Mouse (Mus musculus) brain, embryonic 14.5 days (tissue): ENCODE data around the gene Phactr3. TPM values are rescaled to one million over a fixed set of nuclear protein-coding genes. Genes with fewer than 3 reads are reported as not detected.
"Not testable (repeated sequence)": the region's sequence is repeated elsewhere in the genome, so short reads cannot be mapped to it uniquely, and the experiment has no call there.

Experiments
- DNase-seq: peaks from one replicate; pipeline ENCODE4 v3.0.0-alpha.2; 2011; ENCODE audit warnings: low read depth
- CTCF ChIP-seq: fragments of 200-500 bp; IDR thresholded peaks from 2 replicates; pipeline ENCODE4 v1.5.1; 2012; ENCODE audit warnings: inconsistent platforms, mild to moderate bottlenecking, moderate library complexity, borderline replicate concordance; ENCODE audit not compliant: insufficient read depth, insufficient read length; ENCODE audit errors: extremely low read depth
- POLR2A ChIP-seq: fragments of 200-500 bp; IDR thresholded peaks from 2 replicates; pipeline ENCODE4 v1.6.1; 2012; ENCODE audit warnings: mild to moderate bottlenecking, inconsistent platforms, borderline replicate concordance; ENCODE audit not compliant: poor library complexity, insufficient read depth, insufficient read length, severe bottlenecking; ENCODE audit errors: extremely low read depth
- polyA plus RNA-seq: library from polyadenylated mRNA; depleted of rRNA; stranded (reverse); fragments of >200 nt; gene quantifications from 2 replicates; pipeline ENCODE4 v1.2.3, GENCODE M21; 2012; rRNA removed

The Phactr3 gene
- polyA plus RNA-seq, result 57.7 and 64.7 TPM in 2 replicates

- no peak for DNase-seq
- TF ChIP-seq POLR2A (no peak), CTCF (no peak)
Measured at GRCm38 (mm10) chr2:178118801-178119560, at the start of gene Phactr3. Phactr3 (plus strand) TSS chr2:178118975.

GRCm38 (mm10) chr2:178078166-178078717 lies 40.5 kb upstream of the Phactr3 start, which contains the start of gene Zfp931:
Zfp931 (minus strand) TSS chr2:178078476.
- not testable (repeated sequence) for DNase-seq

GRCm38 (mm10) chr2:178089586-178089985 lies 29.2 kb upstream of the Phactr3 start:
- TF ChIP-seq POLR2A, result no peak
- TF ChIP-seq CTCF, result no peak
- DNase-seq, result no peak

GRCm38 (mm10) chr2:178098021-178098420 lies 20.8 kb upstream of the Phactr3 start:
- DNase-seq, result peak; percentile 62
- no peak for TF ChIP-seq POLR2A
- peak; percentile 83 for TF ChIP-seq CTCF

GRCm38 (mm10) chr2:178101957-178102356 lies 16.8 kb upstream of the Phactr3 start:
- peak; percentile 77 for TF ChIP-seq CTCF
- no peak for TF ChIP-seq POLR2A
- peak; percentile 74 for DNase-seq

- peak; percentile 88 for DNase-seq
- no peak for TF ChIP-seq POLR2A
- peak; percentile 74 for TF ChIP-seq CTCF
Measured at GRCm38 (mm10) chr2:178117946-178118345, 829 bp upstream of the Phactr3 start.

GRCm38 (mm10) chr2:178119561-178120355 lies 983 bp downstream of the Phactr3 start:
- TF ChIP-seq POLR2A (no peak), CTCF (no peak)
- DNase-seq, result no peak

- TF ChIP-seq POLR2A (no peak), CTCF (no peak)
- no peak for DNase-seq
Measured at GRCm38 (mm10) chr2:178120356-178120645, 1.5 kb downstream of the Phactr3 start.

- no peak for DNase-seq
- no peak for TF ChIP-seq CTCF
- TF ChIP-seq POLR2A, result no peak
Measured at GRCm38 (mm10) chr2:178120651-178121374, 2.0 kb downstream of the Phactr3 start.

- no peak for DNase-seq
- TF ChIP-seq CTCF (no peak), POLR2A (no peak)
Measured at GRCm38 (mm10) chr2:178121375-178121688, 2.6 kb downstream of the Phactr3 start.

GRCm38 (mm10) chr2:178121946-178122665 lies 3.3 kb downstream of the Phactr3 start:
- TF ChIP-seq POLR2A, result no peak
- TF ChIP-seq CTCF, result no peak
- no peak for DNase-seq
